Mouse (Mus musculus) bone marrow, adult 2 months (tissue): ENCODE measurements around the gene Tirap.

Experiments
- CTCF ChIP-seq: fragments of 200-500 bp; IDR thresholded peaks from 2 replicates; pipeline ENCODE4 v1.5.1; 2011; ENCODE audit warnings: low read length, control low read depth; ENCODE audit not compliant: control insufficient read depth, insufficient read depth
- POLR2A ChIP-seq: fragments of 200-500 bp; IDR thresholded peaks from 2 replicates; pipeline ENCODE4 v1.6.1; 2011; ENCODE audit warnings: low read depth, mild to moderate bottlenecking, control low read depth, low read length, borderline replicate concordance; ENCODE audit not compliant: control insufficient read depth

GRCm38 (mm10) chr9:35197625-35198024 lies 2.5 kb downstream of the Tirap start:
- TF ChIP-seq POLR2A (no peak), CTCF (no peak)
